Mouse (Mus musculus) left cerebral cortex, postnatal 10 days (tissue): ENCODE measurements around the gene Fbxo44. TPM values are rescaled to one million over a fixed set of nuclear protein-coding genes. Genes with fewer than 3 reads are reported as not detected.

ENCODE experiments used
- DNase-seq, 2 experiments: peaks; one replicate each; pipeline ENCODE4 v3.0.0; 2021 to 2022; ENCODE audit warnings: low spot score in 2 of 2, mixed read lengths in 1 of 2; ENCODE audit errors: extremely low spot score in 1 of 2
- intact Hi-C: fragments of 180-260 bp; cut with DNase I; formaldehyde crosslinking; loops from one replicate; pipeline ENCODE4 v1.15.1; 2025
- total RNA-seq, 2 experiments: library from RNA; stranded (reverse); gene quantifications; 2 replicates each; pipeline ENCODE4 v1.2.3; 2021

The Fbxo44 gene
- total RNA-seq, 2 experiments from 2014 or later: 87.6 to 89.9 TPM

GRCm38 (mm10) chr4:148169586-148169985, 9.3 kb upstream of the Fbxo44 start:
- intact Hi-C loops: no loop called here
- no peak for DNase-seq

DNA sequence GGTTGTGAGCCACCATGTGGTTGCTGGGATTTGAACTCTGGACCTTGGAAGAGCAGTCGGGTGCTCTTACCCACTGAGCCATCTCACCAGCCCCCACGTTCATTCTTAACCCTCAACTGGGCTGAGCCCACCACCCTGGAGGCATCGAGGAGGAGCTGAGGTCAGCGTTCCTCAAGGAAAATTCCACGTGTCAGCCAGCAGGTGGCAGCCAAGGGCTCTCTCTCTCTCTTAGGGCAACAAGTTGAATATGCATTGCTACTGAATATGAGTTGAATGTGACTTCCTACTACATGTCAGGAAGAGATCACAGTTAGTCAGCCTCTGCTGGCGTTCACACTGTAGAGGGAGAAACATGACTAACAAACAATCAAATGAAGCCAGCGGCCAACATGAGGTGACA, 8.0 kb upstream of the Fbxo44 start:
- intact Hi-C loops: no loop called here
- DNase-seq: peak in 1 of 2 experiments; percentile 71

- intact Hi-C loops: loop anchor here (2.0 kb wide), 1 partner anchor 52 kb away; no protein-coding TSS in a partner anchor
- DNase-seq: peak in 1 of 2 experiments; percentile 84
Measured at GRCm38 (mm10) chr4:148166986-148167385, 6.7 kb upstream of the Fbxo44 start.

DNA sequence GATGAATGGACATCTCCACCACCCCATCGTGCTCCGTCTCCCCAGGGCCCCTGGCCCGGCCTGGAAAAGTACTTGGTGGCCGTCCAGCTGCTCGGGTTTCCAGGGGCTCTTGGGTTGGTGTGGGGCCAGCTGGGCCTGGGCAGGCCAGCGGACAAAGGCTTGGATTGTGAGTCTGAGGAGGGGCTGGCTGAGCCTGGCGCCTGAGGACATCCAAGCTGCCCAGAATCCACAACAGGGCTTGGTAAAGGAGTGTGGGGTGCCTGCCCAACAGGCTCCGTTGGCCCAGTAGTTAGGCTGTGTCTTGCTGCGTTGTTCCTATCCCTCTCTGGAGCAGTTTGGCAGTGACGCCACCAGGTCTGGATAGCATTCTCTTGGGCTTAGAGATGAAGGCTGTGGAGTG, 6.1 kb upstream of the Fbxo44 start:
- intact Hi-C loops: loop anchor here (2.0 kb wide), 1 partner anchor 52 kb away; no protein-coding TSS in a partner anchor

DNA sequence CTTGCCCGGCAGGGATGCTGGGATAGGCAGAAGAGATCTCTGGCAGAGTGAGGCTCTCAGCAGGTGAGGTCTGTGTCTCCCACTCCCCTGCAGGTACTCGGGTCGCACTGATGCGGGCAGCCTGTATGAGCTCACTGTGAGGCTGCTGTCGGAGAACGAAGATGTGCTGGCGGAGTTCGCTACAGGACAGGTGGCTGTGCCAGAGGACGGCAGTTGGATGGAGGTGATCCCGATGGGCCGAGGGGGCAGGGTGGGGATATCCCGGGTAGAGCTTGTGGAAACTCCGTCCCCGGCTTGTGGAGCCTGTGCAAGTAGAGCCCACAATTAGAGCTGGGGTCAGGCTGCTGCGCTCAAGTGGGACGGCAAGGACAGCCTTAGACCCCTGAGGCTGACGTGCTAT, 5.3 kb upstream of the Fbxo44 start:
- peak in 1 of 2 experiments; percentile 51 for DNase-seq
- intact Hi-C loops: no loop called here

More for the DNA sequence above, 6.1 kb upstream of the Fbxo44 start:
- peak; percentile 77 to 83 for DNase-seq

- no peak for DNase-seq
- intact Hi-C loops: no loop called here
Measured at GRCm38 (mm10) chr4:148164461-148164860, 4.2 kb upstream of the Fbxo44 start.

GRCm38 (mm10) chr4:148164002-148164439, 3.7 kb upstream of the Fbxo44 start:
- peak; percentile 66 to 88 for DNase-seq
- intact Hi-C loops: no loop called here

DNA sequence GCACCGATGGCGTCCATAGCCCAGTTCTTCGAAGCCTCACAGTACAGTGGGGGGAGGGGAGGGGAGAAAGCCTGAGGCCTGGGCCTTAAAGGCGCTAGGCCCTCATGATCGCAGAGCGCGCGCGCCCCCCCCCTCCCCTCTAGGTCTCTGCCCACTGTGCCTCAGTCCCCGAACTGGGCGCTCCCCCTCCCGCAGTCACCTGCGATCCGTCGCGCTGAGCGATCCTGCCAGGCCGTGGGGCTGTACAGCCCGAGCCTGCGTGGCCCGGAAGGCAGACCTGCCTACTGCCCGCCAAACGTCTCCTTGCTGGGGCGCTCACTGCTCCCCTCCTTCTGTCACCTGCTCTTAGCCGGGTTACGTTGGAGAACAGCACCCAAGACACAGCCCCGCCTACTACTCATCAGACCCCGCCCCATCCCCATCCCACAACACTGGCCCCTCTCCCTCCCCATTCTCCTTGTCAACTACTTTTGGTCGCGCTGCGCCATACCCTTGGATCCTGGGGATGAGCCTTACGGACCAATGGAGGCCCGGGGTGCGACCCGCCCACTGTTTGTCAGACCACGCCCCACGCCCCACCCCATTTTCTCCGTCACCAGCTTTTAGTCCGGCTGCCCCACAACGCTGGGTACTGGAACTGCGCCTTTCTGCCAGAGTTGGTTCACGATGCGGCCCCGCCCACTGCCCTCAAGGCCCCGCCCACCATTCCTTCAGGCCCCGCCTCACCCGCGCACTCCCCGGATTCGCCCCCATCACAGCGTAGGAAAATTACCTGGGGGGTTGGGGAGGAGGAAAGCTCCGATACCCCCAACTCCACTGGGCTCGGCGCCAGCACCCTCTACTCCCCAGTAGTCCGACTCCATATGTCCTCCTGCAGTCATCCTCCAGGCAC, 492 bp downstream of the Fbxo44 start:
- DNase-seq: peak; percentile 95 to 97
- intact Hi-C loops: no loop called here

- intact Hi-C loops: no loop called here
Measured at GRCm38 (mm10) chr4:148158436-148159348, 1.6 kb downstream of the Fbxo44 start.

GRCm38 (mm10) chr4:148154982-148155381, 5.3 kb downstream of the Fbxo44 start:
- no peak for DNase-seq
- intact Hi-C loops: loop anchor here (5.0 kb wide), 1 partner anchor 38 kb away; no protein-coding TSS in a partner anchor

More at GRCm38 (mm10) chr4:148158436-148159348, 1.6 kb downstream of the Fbxo44 start:
- DNase-seq: peak in 1 of 2 experiments; percentile 66

DNA sequence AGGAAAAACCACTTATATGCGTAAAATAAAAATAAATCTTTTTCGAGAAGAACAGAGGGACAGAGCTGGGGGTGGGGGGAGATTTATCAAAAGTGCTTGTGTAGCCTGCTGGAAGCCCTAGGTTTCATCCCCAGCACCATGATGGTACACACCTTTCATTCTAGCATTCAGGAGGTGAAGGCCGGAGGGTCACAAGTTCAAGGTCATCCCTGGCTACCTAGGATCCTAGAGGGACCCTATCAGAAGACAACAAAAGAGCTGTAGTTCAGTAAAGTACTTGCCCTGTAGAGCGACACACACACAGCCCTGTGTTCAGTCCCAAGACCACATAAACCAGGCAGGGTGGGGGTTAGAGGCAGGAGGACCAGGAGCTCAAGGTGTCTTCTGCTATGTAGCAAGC, 6.3 kb downstream of the Fbxo44 start:
- intact Hi-C loops: loop anchor here (5.0 kb wide), 1 partner anchor 37 kb away; no protein-coding TSS in a partner anchor
- no peak for DNase-seq

DNA sequence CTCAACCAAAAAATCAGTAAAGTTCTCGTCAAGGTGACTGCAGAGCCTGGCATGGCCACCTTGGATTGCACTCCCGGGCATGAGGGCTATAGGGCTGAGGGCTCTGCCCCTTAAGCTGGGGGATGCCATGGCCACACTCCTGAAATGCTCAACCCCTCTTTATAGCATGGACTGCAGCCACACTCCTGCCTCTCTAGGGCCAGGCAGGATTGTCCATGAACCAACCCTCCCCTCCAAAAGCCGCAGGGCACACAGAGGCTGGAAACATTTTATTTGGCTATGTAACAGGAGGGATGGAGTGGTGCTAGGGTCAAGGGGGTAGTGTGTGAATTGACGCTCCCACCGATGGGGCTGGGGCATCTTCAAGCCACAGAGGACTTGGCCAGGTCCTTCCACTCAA, 7.7 kb downstream of the Fbxo44 start:
- no peak for DNase-seq
- intact Hi-C loops: loop anchor here (5.0 kb wide), 1 partner anchor 35 kb away; no protein-coding TSS in a partner anchor

GRCm38 (mm10) chr4:148151267-148152168, 8.8 kb downstream of the Fbxo44 start, which contains the start of gene Fbxo6:
Gene Fbxo6, minus strand, starts transcription at chr4:148152140.
- intact Hi-C loops: loop anchor here (5.0 kb wide), 1 partner anchor 34 kb away; no protein-coding TSS in a partner anchor
- peak; percentile 84 to 94 for DNase-seq

- no peak for DNase-seq
- intact Hi-C loops: loop anchor here (5.0 kb wide), 1 partner anchor 34 kb away; no protein-coding TSS in a partner anchor
Measured at GRCm38 (mm10) chr4:148150953-148151266, 9.4 kb downstream of the Fbxo44 start.

- no peak for DNase-seq
- intact Hi-C loops: loop anchor here (5.0 kb wide), 1 partner anchor 33 kb away; no protein-coding TSS in a partner anchor
Measured at GRCm38 (mm10) chr4:148150242-148150641, 10.0 kb downstream of the Fbxo44 start.

GRCm38 (mm10) chr4:148149540-148149939, 10.7 kb downstream of the Fbxo44 start:
- DNase-seq: peak in 1 of 2 experiments; percentile 57

GRCm38 (mm10) chr4:148147714-148148113, 12.6 kb downstream of the Fbxo44 start:
- no peak for DNase-seq
- intact Hi-C loops: no loop called here

More at GRCm38 (mm10) chr4:148149540-148149939, 10.7 kb downstream of the Fbxo44 start:
- intact Hi-C loops: no loop called here

GRCm38 (mm10) chr4:148143721-148144120, 16.6 kb downstream of the Fbxo44 start:
- DNase-seq: no peak

More at GRCm38 (mm10) chr4:148143721-148144120, 16.6 kb downstream of the Fbxo44 start:
- intact Hi-C loops: no loop called here
